Comparison of ENCODE assay signal across 38 mouse cellular contexts in genomic region chr6:145665751-145666150, GRCm38 (mm10). TPM values are rescaled to one million over a fixed set of nuclear protein-coding genes. Genes with fewer than 3 reads are reported as not detected.
DNase-seq lines count a peak whose midpoint lies in the region; ATAC-seq and TF ChIP-seq lines count a peak whose summit lies in the region.
"Had no signal": no experiment of that assay in that cellular context is flagged by ENCODE, and none has a peak within 500 bp of the region (broad histone marks: within the 10 kb centered on the region; RNA-seq: fewer than 3 reads in every experiment).

No protein-coding gene starts in this region.

- 0 out of 2 replicates have a peak, but pooled peaks cover 7% of the 10 kb centered on the region for H3K9me3 ChIP-seq in heart, embryonic 12.5 days (replicated peaks)
- H3K9me3 ChIP-seq in liver, postnatal 0 days (ENCODE audit: low read length), result no peaks in the 10 kb centered on the region
- peaks cover 6% of the 10 kb centered on the region for H3K9me3 ChIP-seq in liver, embryonic 12.5 days (replicated peaks)
- H3K9me3 ChIP-seq: embryonic facial prominence, embryonic 15.5 days; forebrain, embryonic 13.5 days; hindbrain, embryonic 13.5 days; limb, embryonic 13.5 days; stomach, embryonic 15.5 days had no signal

- no peak overlapping the region for H3K4me3 ChIP-seq in heart, embryonic 12.5 days
- H3K4me3 ChIP-seq in liver, postnatal 0 days (ENCODE audit: low read depth, low read length), result no peak overlapping the region
- H3K4me3 ChIP-seq in liver, embryonic 12.5 days, result no peak overlapping the region
- H3K4me3 ChIP-seq: embryonic facial prominence, embryonic 10.5 days; embryonic facial prominence, embryonic 15.5 days; forebrain, embryonic 13.5 days; gastrocnemius, adult 2 months; hindbrain, embryonic 13.5 days; limb, embryonic 13.5 days; midbrain, embryonic 12.5 days; stomach, embryonic 15.5 days had no signal

- TF ChIP-seq CTCF in liver, postnatal 0 days (IDR thresholded peaks at IDR 0.05; ENCODE audit: low read depth), result peak; percentile 27

- no peaks in the 10 kb centered on the region for H3K36me3 ChIP-seq in heart, embryonic 12.5 days
- H3K36me3 ChIP-seq in liver, postnatal 0 days (replicated peaks; ENCODE audit: insufficient read depth, low read length), result no peaks in the 10 kb centered on the region
- H3K36me3 ChIP-seq in liver, embryonic 12.5 days, result no peaks in the 10 kb centered on the region
- H3K36me3 ChIP-seq: embryonic facial prominence, embryonic 10.5 days; embryonic facial prominence, embryonic 15.5 days; hindbrain, embryonic 13.5 days; limb, embryonic 13.5 days; midbrain, embryonic 12.5 days; stomach, embryonic 15.5 days had no signal

- H3K4me1 ChIP-seq in heart, embryonic 12.5 days (replicated peaks), result peaks cover 19% of the 10 kb centered on the region
- H3K4me1 ChIP-seq in liver, postnatal 0 days (ENCODE audit: insufficient read depth), result no peaks in the 10 kb centered on the region
- H3K4me1 ChIP-seq in liver, embryonic 12.5 days, result no peaks in the 10 kb centered on the region
- H3K4me1 ChIP-seq: stomach, embryonic 15.5 days had no signal

- no peak for ATAC-seq in heart, embryonic 12.5 days (ENCODE audit: insufficient number of reproducible peaks, low FRiP score)
- ATAC-seq in liver, postnatal 0 days, result no peak
- no peak for ATAC-seq in liver, embryonic 12.5 days
- ATAC-seq: forebrain, embryonic 13.5 days; intestine, postnatal 0 days had no signal

- no peak for TF ChIP-seq EP300 in liver, postnatal 0 days (IDR thresholded peaks at IDR 0.05; ENCODE audit: low read depth)

- DNase-seq in heart, adult 11 months, result peak; percentile 56
- DNase-seq in liver, postnatal 0 days, result no peak
- peak; percentile 11 for DNase-seq in A20 (ENCODE audit: low read depth, low spot score)
- DNase-seq in R1 (ENCODE audit: low read depth, low spot score), result peak; percentile 35
- DNase-seq in frontal cortex, postnatal 10 days (ENCODE audit: low spot score in 2 of 2), result no peak
- DNase-seq in adrenal gland, postnatal 4 days (ENCODE audit: low spot score in 2 of 2), result no peak
- DNase-seq: adrenal gland, postnatal 14 days; cerebellum, adult 2 months; gastrocnemius, adult 2 months; gastrocnemius, postnatal 36 days; heart, postnatal 4 days; kidney, postnatal 25 days; lung, adult 18-20 months; right cerebral cortex, postnatal 14 days; thymus, adult 2 months; thymus, postnatal 36 days had no signal

- no peak overlapping the region for H3K9ac ChIP-seq in heart, embryonic 12.5 days
- no peak overlapping the region for H3K9ac ChIP-seq in liver, postnatal 0 days (replicated peaks)
- no peak overlapping the region for H3K9ac ChIP-seq in liver, embryonic 12.5 days
- H3K9ac ChIP-seq: embryonic facial prominence, embryonic 15.5 days; forebrain, embryonic 13.5 days; hindbrain, embryonic 13.5 days; limb, embryonic 13.5 days; midbrain, embryonic 12.5 days; stomach, embryonic 15.5 days had no signal

- H3K27ac ChIP-seq in heart, embryonic 12.5 days (ENCODE audit: poor library complexity, severe bottlenecking), result no peak overlapping the region
- no peak overlapping the region for H3K27ac ChIP-seq in liver, postnatal 0 days (ENCODE audit: low read depth)
- H3K27ac ChIP-seq in liver, embryonic 12.5 days, result no peak overlapping the region
- H3K27ac ChIP-seq: embryonic facial prominence, embryonic 10.5 days; embryonic facial prominence, embryonic 15.5 days; forebrain, embryonic 13.5 days; gastrocnemius, adult 2 months; hindbrain, embryonic 13.5 days; limb, embryonic 13.5 days; midbrain, embryonic 12.5 days; stomach, embryonic 15.5 days had no signal

- H3K27me3 ChIP-seq in heart, embryonic 12.5 days (replicated peaks), result no peaks in the 10 kb centered on the region
- no peaks in the 10 kb centered on the region for H3K27me3 ChIP-seq in liver, postnatal 0 days (ENCODE audit: insufficient read depth, low read length)
- no peaks in the 10 kb centered on the region for H3K27me3 ChIP-seq in liver, embryonic 12.5 days (replicated peaks)
- H3K27me3 ChIP-seq: embryonic facial prominence, embryonic 15.5 days; forebrain, embryonic 13.5 days; hindbrain, embryonic 13.5 days; limb, embryonic 13.5 days; midbrain, embryonic 12.5 days; stomach, embryonic 15.5 days had no signal

- no peak overlapping the region for H3K4me2 ChIP-seq in heart, embryonic 12.5 days
- H3K4me2 ChIP-seq in liver, postnatal 0 days (ENCODE audit: low read depth, low read length), result no peak overlapping the region
- no peak overlapping the region for H3K4me2 ChIP-seq in liver, embryonic 12.5 days
- H3K4me2 ChIP-seq: embryonic facial prominence, embryonic 15.5 days; forebrain, embryonic 13.5 days; hindbrain, embryonic 13.5 days; limb, embryonic 13.5 days; liver, embryonic 11.5 days; midbrain, embryonic 12.5 days; stomach, embryonic 15.5 days had no signal

- 79% methylated on average over 3 of the region's 3 CpGs for WGBS in heart, embryonic 12.5 days
- WGBS in liver, postnatal 0 days (ENCODE audit: insufficient replicate concordance), result 84% methylated on average over 3 of the region's 3 CpGs
- WGBS in liver, embryonic 12.5 days (ENCODE audit: insufficient replicate concordance), result 74% methylated on average over 3 of the region's 3 CpGs

RNA-seq across cellular contexts. Expression of gene Tuba3b, which starts 50.2 kb away (rescaled TPM):
- not detected in 2 replicates for polyA plus RNA-seq in heart, embryonic 12.5 days (2016; fragmentation: Nextera tagmentation; extraction: Ambion mirVana)
- not detected in 2 replicates for polyA plus RNA-seq in liver, postnatal 0 days (2015; fragmentation: Nextera tagmentation; extraction: Ambion mirVana)
- not detected in 2 replicates for polyA plus RNA-seq in liver, embryonic 12.5 days (2016; fragmentation: Nextera tagmentation; extraction: Ambion mirVana)
- total RNA-seq in adrenal gland, postnatal 4 days (2021), result not detected
- total RNA-seq: adrenal gland, postnatal 14 days; gastrocnemius, adult 2 months; gastrocnemius, postnatal 36 days; layer of hippocampus, adult 18-20 months; layer of hippocampus, postnatal 25 days; left cerebral cortex, adult 8-10 months; left cerebral cortex, postnatal 36 days; megakaryocyte, adult 5-6 weeks; monocyte, adult 5-6 weeks had no signal
- polyA plus RNA-seq: cerebellum, adult 2 months; cortical plate, adult 2 months; embryonic facial prominence, embryonic 10.5 days; embryonic facial prominence, embryonic 15.5 days; forebrain, embryonic 13.5 days; frontal cortex, adult 2 months; hindbrain, embryonic 13.5 days; intestine, postnatal 0 days; kidney, embryonic 14.5 days; limb, embryonic 13.5 days; midbrain, embryonic 12.5 days; neural tube, embryonic 14.5 days; stomach, embryonic 15.5 days had no signal

RNA-seq across cellular contexts. Expression of gene Lmntd1, which starts 51.6 kb away (rescaled TPM):
- 7.0 and 7.7 TPM in 2 replicates for polyA plus RNA-seq in heart, embryonic 12.5 days (2016; fragmentation: Nextera tagmentation; extraction: Ambion mirVana)
- polyA plus RNA-seq in liver, postnatal 0 days (2015; fragmentation: Nextera tagmentation; extraction: Ambion mirVana), result not detected in 2 replicates
- not detected in 2 replicates for polyA plus RNA-seq in liver, embryonic 12.5 days (2016; fragmentation: Nextera tagmentation; extraction: Ambion mirVana)
- total RNA-seq in adrenal gland, postnatal 4 days (2021), result 1 to 10 TPM; 2.9 to 3.9 TPM
- total RNA-seq: ES-E14; gastrocnemius, postnatal 36 days; megakaryocyte, adult 5-6 weeks; monocyte, adult 5-6 weeks had no signal
- polyA plus RNA-seq: liver, embryonic 11.5 days had no signal

Comparison
In these comparisons a context has a peak if more than half of its experiments do, and no peak if none do; other contexts are left out.
1. DNase-seq: peak in heart, adult 11 months (single experiment), A20 (single experiment) and R1 (single experiment); none in liver, postnatal 0 days (single experiment), frontal cortex, postnatal 10 days (0 of 2) and adrenal gland, postnatal 4 days (0 of 2).